Mouse (Mus musculus): Measurements from ENCODE around the gene Pax3. TPM values are rescaled to one million over a fixed set of nuclear protein-coding genes. Genes with fewer than 3 reads are reported as not detected.

Pax3 gene
- total RNA-seq (2021), result not detected
- long read RNA-seq, experiment 1, result 0 reads
- long read RNA-seq, experiment 2, result 0 reads

DNA sequence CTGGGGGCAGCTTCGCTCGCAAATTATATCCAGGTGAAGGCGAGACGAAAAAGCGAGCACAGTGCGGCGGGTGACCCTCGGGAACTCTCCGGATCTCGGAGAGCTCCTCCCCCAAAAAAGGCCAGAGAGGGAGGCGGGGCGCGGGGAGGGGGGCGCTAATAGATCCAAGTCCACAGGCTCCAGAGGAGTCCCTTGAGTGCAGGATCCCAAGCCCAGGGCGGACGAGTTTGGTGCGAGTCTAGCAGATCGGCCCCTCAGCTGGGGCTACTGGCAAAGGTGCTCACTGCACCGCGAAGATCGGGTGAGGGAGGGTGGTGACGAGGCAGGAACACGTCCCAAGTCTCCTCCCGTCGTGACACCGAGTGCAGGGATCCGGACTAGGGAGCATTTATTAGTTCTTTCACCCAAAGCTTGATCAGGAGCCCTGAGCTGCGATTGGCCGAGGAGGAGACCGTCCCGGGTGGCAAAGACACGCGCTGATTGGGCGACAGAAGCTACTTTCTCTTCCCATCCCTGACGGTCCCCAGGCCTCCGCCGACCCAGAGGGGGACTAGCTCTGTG lies at the start of gene Pax3:
Gene Pax3, minus strand, starts transcription at position 384 of the 561 bp plus-strand sequence.
- peak in 1 of 2 experiments; percentile 29 for DNase-seq

DNA sequence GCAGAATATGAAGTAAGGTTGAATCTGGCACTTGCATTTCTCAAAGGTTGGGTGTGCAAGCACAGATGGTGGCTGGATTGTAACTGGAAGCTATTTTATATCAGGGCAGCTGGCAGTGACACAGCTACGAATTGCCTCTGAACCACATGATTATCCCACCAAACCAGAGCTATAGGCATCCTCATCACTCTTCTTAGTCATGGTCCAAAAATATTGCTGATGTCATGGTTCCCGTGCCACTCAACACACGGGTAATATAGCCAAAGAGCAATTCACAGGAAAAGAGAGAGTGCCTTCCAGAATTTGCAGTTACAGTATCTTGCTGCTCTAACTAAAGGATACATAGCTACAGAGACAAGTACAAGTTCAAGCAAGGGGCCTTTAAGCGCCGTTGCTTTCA lies 37.4 kb upstream of the Pax3 start:
- DNase-seq, result no peak

GRCm38 (mm10) chr1:78231901-78232546 lies 35.1 kb upstream of the Pax3 start:
- DNase-seq, result no peak

DNA sequence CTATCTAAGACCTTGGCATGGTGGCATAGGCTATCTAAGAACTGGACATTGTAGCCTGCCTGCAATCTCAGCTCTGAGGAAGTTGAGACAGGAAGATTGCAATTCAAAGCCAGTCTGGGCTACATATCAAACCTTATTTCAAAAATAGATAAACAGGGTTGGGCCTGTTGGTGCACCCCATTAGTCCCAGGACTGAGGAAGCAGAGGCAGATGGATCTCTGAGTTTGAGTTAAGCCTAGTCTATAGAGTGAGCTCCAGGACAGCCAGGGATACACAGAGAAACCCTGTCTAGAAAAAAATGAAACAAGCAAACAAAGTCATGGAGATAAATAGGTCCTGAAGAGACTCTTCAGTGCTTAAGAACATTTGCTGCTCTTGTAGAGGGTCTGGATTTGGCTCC lies 32.9 kb upstream of the Pax3 start:
- DNase-seq, result no peak

DNA sequence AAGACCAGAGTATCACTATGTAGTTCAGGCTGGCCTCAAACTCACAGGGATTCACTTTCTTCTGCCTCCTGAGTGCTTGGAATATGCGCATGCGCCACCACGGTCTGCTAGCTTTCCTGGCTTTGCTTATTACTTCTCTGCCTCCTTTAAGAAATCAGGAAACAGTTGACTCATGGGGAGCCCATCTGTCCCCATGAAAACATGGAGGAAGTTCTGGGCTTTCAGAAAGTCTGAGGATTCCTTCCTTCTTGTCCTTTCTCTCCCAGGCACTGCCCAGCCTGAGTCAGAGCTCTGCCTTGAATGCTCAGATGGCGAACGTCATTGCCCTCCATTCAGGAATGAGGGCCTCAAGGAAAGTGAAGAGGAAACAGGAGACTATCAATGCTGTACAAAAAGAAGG lies 31.8 kb upstream of the Pax3 start:
- no peak for DNase-seq

GRCm38 (mm10) chr1:78218057-78218780 lies 21.3 kb upstream of the Pax3 start:
- no peak for DNase-seq

DNA sequence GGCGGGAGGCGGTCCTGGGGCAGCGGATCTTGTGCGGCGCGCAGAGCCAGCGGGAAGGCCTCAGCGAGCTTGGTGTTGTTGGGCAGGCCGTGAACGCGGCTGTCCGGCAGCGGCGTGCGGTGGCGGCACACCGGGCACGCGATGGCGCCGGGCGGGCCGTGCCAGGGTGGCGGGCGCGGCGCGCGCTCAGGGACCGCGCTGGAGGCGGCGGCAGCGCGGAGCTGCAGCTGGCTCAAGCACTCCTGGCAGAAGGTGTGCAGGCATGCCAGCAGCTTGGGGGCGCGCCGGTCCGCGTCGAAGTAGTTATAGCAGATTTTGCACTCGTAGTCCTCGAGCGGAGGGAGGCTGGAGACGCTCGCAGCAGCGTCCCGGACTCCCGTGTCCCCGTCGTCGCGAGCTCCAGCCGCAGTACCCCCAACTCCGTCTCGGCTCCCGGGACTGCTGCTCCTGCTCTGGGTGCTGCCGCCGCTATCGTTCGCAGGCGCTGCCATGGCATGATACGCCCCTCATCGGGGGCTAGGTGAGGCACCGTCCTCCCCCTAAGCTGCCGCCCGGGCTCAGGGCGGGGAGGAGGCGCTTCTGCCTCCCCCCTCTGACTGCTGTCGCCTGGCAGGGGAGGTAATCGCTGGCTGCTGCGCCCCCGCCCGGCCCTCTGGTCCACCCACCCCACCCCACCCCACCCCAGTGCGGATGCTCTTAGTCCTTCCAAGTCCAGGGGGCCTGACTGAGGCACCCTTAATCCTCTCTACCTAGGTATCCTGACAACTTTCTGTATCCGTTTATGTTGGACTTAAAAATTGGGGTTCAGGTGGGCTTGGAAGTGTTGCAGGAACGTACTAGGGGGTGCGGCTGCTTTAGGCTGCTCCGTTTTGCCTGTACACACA lies 20.5 kb upstream of the Pax3 start:
- no peak for DNase-seq

- no peak for DNase-seq
These were observed 19.7 kb upstream of the Pax3 start for GRCm38 (mm10) chr1:78216509-78217141.

- peak in 1 of 2 experiments; percentile 30 for DNase-seq
These were observed 19.0 kb upstream of the Pax3 start for GRCm38 (mm10) chr1:78215749-78216508.

DNA sequence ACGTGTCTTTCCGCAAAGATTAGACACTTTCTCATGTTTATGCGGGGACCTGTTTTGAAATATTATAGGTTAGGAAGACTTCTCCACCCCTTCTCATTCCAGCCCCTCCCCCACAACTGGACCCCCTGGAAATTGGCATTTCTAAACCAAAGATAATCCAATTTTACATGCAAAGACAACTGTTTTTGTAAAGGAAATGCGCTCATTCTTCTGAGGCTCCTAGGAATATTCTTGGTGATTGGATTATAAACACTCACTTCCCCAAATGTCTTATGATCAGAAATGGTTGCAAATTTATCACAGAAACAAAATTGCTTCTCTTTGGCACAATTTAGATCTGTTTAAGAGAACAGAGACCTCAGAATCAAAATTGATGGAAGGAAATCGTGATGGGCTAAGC lies 14.1 kb upstream of the Pax3 start:
- DNase-seq, result no peak

GRCm38 (mm10) chr1:78210568-78210967 lies 13.6 kb upstream of the Pax3 start:
- DNase-seq, result no peak

GRCm38 (mm10) chr1:78208281-78208814 lies 11.4 kb upstream of the Pax3 start:
- no peak for DNase-seq

- no peak for DNase-seq
These were observed 7.4 kb upstream of the Pax3 start for GRCm38 (mm10) chr1:78204341-78204740.

- peak; percentile 19 to 49 for DNase-seq
These were observed 6.8 kb upstream of the Pax3 start for GRCm38 (mm10) chr1:78203622-78204211.

DNA sequence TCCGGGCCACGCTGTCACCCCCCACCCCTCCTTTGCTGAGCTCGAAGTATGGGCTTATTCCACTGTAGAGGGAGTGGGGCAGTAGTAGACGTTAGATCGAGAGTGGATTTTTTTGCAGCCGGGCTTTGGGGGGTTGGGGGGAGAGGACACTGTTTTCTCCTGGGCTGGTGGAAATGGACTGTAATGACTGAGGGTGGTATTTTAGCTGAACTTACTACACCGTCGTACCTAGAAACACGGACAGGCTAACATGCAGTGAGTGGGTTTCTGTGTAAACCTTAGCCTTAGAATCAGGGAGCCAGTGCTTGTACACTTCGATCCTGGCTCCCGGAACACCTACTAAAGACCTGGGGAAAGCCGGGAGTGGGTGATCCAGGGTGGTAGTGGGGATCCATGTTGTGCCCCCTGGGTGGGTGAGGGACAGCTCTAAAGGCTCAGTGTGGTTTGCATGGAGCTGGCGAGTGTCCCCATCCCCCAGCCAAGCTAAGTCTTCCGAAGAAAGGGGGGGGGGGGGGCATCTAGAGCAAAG lies 6.2 kb upstream of the Pax3 start:
- peak in 1 of 2 experiments; percentile 15 for DNase-seq

GRCm38 (mm10) chr1:78202466-78203085 lies 5.6 kb upstream of the Pax3 start:
- no peak for DNase-seq

- DNase-seq, result peak in 1 of 2 experiments; percentile 22
These were observed 4.5 kb upstream of the Pax3 start for GRCm38 (mm10) chr1:78201251-78202010.

DNA sequence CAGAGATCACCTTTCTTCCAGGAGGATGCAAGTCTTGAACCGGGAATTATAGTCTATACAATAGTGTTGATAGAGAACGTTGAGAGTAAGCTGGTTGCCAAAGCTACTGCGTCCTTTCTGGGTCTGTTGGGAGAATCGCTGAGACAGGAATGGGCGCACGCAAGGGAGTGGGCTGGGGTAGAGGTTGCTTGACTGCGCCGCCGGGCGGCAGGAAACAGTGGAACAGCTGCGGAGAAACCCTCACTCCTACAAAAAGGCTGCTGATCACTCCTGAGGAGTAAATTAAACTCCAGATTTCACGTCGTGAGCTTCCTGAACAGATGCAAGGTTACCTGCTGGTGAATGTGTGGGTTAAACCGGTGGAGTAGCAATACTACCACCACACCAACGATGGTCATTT lies 3.3 kb upstream of the Pax3 start:
- DNase-seq, result peak in 1 of 2 experiments; percentile 27

GRCm38 (mm10) chr1:78199221-78199620 lies 2.3 kb upstream of the Pax3 start:
- no peak for DNase-seq
